Mouse (Mus musculus): Measurements from ENCODE around the gene Gpr146. TPM values are rescaled to one million over a fixed set of nuclear protein-coding genes. Genes with fewer than 3 reads are reported as not detected.
A peak's percentile ranks its signal among the peaks of the same experiment; 100 is the strongest.
"Not testable (repeated sequence)": the region's sequence is repeated elsewhere in the genome, so short reads cannot be mapped to it uniquely, and the experiment has no call there.

Gene Gpr146
- polyA plus RNA-seq (2012; ENCODE audit: insufficient read depth, insufficient read length, missing spikeins) = 18.1 and 19.7 TPM in 2 replicates

DNA sequence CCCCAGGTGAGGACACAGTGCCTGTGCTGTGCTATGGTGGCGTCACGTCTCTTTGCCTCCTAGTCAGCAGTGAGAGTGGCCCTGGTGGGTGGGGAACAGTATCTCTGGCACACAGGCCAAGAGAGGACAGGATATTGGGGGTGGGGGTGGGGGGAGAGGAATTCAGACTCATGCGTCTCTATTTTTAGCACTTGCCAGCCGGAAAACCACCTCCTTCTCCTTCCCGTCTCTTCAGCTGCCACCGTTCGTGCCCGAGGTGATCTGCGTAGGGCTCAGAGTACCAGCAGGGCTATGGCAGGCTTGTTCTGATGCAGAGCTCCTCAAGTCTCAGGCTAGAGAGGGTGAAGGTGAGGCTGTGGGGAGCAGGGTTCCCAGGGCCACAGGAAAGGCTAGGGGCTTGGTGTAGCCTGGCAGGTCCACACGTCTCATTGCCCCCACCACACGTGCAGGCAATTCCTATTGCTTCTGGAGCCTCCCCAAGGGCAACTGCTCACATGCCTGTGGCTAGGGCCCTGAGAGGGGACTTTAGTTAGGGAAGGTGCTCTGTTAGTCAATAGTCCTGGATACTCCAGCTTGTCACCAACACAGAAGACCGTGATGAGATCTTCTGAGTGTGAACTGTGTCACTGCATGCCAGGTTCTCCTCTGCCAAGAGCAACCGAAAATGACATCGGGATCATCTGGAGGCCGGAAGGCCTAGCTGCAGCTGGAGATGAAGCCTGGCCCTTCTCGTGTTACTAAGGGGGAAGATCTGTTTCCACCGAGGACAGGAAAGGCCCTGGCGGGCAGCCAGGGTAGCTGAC is at the start of gene Gpr146:
TSS of gene Gpr146 (plus strand) at position 230 of the 803 bp plus-strand sequence.
- peak within 1 kb of the TSS; percentile 95 for H3K27ac ChIP-seq (replicated peaks; ENCODE audit: low read depth, low read length)
- no peak within 1 kb of the TSS for H3K4me3 ChIP-seq (ENCODE audit: insufficient read depth, low read depth, low read length)
- peaks cover 50% of the 10 kb centered on the region for H3K4me1 ChIP-seq (ENCODE audit: control insufficient read depth, insufficient read depth, insufficient read length, low read length)

DNA sequence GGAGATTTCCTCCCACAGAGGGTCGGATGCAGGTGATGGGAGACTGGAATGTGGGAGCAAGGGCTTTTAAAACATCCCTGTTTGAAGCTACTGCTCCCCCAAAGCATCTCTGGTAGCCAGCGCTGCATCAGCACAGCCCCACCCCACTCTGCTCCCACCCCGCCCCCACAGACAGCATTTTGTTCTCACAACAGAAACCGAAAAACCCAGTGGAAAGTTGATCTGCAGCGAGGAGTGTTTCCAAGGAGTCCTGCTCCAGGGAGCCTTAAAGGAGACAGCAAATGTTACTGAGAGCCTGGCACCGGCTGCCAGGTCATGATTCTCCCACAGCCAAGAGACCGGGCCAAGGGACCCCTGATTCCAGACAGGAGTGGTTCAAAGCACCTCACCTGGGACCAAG is 46.7 kb upstream of the Gpr146 start:
- H3K4me1 ChIP-seq (ENCODE audit: control insufficient read depth, insufficient read depth, insufficient read length, low read length) = 0 out of 2 replicates have a peak, but pooled peaks cover 4% of the 10 kb centered on the region
- peak overlapping the region; percentile 38; the same call in 1 of the 2 replicates for H3K27ac ChIP-seq (replicated peaks; ENCODE audit: low read depth, low read length)
- no peak overlapping the region for H3K4me3 ChIP-seq (ENCODE audit: insufficient read depth, low read depth, low read length)

DNA sequence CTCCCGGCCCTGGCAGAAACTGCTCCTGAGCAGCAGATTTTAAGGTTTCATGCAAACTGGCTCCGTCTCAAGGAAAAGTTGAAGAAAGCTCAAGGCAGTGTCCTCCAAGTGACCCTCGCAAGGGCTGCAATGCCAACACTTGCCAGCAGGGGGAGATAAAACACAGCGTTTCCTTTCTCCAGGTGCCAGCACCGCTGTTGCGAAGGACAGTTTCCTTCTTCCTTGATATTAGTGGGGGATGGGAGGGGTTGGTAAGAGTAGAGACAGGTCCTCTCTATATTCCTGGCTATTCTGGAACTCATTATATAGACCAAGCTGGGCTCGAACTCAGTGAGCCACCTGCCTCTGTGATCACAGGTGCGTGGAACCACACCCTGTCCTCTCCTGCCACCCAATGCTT is 45.8 kb upstream of the Gpr146 start:
- peak overlapping the region; percentile 73; the same call in 1 of the 2 replicates for H3K27ac ChIP-seq (replicated peaks; ENCODE audit: low read depth, low read length)
- peaks cover 4% of the 10 kb centered on the region; the same call in 1 of the 2 replicates for H3K4me1 ChIP-seq (ENCODE audit: control insufficient read depth, insufficient read depth, insufficient read length, low read length)
- H3K4me3 ChIP-seq (ENCODE audit: insufficient read depth, low read depth, low read length) = no peak overlapping the region

DNA sequence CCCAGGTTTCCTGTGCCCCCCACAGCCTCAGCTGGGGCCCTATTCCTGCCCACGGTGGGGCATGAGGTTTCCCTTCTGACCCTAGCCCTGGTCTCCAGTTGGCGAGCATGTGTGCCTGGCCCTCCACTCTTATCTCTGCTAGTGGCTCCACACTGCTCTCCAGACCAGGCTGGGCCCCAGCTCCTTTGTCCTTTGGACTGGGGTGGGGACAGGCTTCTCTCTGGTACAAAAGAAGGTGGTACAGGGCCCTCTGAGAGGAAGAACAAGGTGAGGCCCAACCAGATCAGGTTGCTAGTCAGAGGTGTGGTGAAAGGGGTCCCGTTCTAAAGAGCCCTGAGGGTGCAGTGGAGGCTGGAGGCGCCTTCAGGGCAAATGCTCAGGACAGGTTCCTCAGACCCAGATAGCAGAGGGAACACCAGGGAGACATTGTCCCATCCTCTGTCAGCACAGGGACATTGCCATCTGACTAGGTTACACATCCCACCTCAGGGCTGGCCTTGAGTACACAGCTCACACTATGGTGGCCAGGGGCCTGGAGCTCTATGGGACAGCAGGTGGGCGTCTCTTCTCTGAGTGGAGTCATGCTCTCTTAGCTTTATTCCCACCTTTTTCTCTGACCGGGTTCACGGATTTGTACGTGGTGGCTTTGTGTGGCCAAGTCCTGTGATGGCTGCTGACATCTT is 44.8 kb upstream of the Gpr146 start:
- H3K4me1 ChIP-seq (ENCODE audit: control insufficient read depth, insufficient read depth, insufficient read length, low read length) = peaks cover 6% of the 10 kb centered on the region; the same call in 1 of the 2 replicates
- peak overlapping the region; percentile 73 for H3K27ac ChIP-seq (replicated peaks; ENCODE audit: low read depth, low read length)
- no peak overlapping the region for H3K4me3 ChIP-seq (ENCODE audit: insufficient read depth, low read depth, low read length)

DNA sequence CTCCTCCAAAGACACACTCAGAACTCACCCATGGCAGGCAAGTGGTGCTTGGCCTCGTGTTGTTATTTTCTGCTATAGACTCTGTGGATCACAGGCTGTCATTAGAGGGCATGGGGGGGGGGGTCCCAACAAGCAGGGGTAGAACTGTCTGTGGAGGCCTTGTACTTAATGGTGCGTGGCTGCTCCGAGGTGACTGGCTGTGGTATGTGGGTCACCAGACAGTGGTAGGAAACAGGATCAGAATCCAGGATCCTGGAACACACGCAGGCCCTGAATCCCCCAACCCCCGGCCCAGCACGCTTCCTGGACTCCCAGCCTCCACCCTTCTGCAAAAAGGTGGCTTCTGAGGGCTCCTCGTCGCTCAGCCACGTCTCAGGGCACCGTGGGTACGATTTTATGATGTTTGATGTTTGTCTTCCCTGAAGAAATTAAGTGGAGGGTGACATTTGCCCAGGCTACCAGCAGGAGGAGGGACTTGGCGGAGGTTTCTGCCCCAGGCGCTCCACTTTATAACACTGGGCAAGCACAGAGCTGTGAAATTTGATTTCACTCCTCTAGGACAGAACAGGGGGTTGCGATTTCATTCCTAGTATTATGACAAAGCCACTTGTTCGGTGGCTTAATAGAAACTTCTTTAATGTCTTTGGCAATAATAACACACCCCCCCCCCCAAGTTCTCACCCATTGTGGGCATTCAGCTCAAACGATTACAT is 44.0 kb upstream of the Gpr146 start:
- Histone ChIP-seq H3K4me1 (ENCODE audit: control insufficient read depth, insufficient read depth, insufficient read length, low read length) (peaks cover 8% of the 10 kb centered on the region; the same call in 1 of the 2 replicates), H3K27ac (replicated peaks; ENCODE audit: low read depth, low read length) (peak overlapping the region; percentile 73), H3K4me3 (ENCODE audit: insufficient read depth, low read depth, low read length) (no peak overlapping the region)

DNA sequence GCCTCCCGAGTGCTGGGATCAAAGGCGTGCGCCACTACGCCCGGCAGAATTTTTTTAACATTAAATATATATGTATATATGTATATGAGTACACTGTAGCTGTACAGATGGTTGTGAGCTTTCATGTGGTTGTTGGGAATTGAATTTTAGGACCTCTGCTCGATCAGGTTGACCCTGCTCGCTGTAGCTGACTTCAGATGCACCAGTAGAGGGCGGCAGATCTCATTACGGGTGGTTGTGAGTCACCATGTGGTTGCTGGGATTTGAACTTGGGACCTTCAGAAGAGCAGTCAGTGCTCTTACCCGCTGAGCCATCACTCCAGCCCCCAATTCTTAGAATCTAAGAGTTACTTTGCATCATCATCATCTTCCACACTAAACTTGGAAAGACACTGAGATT is 43.1 kb upstream of the Gpr146 start:
- H3K4me3 ChIP-seq (ENCODE audit: insufficient read depth, low read depth, low read length); H3K27ac ChIP-seq (replicated peaks; ENCODE audit: low read depth, low read length): not testable (repeated sequence)
- peaks cover 11% of the 10 kb centered on the region; the same call in 1 of the 2 replicates for H3K4me1 ChIP-seq (ENCODE audit: control insufficient read depth, insufficient read depth, insufficient read length, low read length)

DNA sequence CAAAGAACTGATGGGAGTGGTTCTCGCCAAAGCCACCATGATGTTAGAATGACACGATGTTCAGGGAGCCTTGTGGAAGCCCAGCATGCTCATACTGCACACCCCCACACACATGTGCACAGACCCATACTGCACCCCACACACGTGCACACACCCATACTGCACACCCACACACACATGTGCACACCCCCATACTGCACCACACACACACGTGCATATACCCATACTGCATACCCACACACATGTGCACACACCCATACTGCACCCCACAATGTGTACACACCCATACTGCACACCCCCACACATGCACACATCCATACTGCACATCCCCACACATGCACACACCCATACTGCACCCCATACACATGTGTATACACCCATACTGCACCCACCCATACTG is 41.9 kb upstream of the Gpr146 start:
- no peak overlapping the region for H3K4me3 ChIP-seq (ENCODE audit: insufficient read depth, low read depth, low read length)
- peaks cover 11% of the 10 kb centered on the region; the same call in 1 of the 2 replicates for H3K4me1 ChIP-seq (ENCODE audit: control insufficient read depth, insufficient read depth, insufficient read length, low read length)
- no peak overlapping the region for H3K27ac ChIP-seq (replicated peaks; ENCODE audit: low read depth, low read length)

DNA sequence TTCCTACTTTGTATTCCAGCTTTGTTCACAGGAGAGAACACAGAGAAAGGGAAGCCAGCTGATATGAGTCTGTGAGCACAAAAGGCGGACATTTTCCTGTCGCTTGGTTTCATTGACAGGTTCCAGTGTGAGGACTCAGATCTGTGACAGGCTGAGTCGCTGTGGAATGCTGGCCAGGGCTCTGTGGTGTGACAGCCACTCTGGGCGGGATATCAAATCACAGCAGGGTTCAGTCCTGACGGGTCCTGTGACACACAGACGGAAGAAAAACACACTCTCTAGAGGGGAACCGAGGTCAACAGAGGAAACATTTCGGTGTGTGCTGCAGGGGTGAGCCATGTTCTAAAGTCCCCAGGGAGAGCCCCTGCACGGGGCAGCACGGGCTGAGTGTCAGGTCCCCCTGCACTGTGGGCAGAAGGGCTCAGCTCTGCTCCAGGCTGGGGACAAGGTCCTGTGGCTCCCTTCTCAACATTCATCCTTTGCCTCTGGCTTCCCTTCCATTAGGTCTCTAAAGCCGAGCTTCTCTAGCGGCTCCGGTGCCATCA is 39.6 kb upstream of the Gpr146 start:
- no peak overlapping the region for H3K4me3 ChIP-seq (ENCODE audit: insufficient read depth, low read depth, low read length)
- peaks cover 11% of the 10 kb centered on the region; the same call in 1 of the 2 replicates for H3K4me1 ChIP-seq (ENCODE audit: control insufficient read depth, insufficient read depth, insufficient read length, low read length)
- H3K27ac ChIP-seq (replicated peaks; ENCODE audit: low read depth, low read length) = peak overlapping the region; percentile 53

GRCm38 (mm10) chr5:139338403-139338802 is 39.1 kb upstream of the Gpr146 start:
- 0 out of 2 replicates have a peak overlapping the region, but pooled peaks have one; percentile 53 for H3K27ac ChIP-seq (replicated peaks; ENCODE audit: low read depth, low read length)
- peaks cover 8% of the 10 kb centered on the region; the same call in 1 of the 2 replicates for H3K4me1 ChIP-seq (ENCODE audit: control insufficient read depth, insufficient read depth, insufficient read length, low read length)
- H3K4me3 ChIP-seq (ENCODE audit: insufficient read depth, low read depth, low read length) = no peak overlapping the region

DNA sequence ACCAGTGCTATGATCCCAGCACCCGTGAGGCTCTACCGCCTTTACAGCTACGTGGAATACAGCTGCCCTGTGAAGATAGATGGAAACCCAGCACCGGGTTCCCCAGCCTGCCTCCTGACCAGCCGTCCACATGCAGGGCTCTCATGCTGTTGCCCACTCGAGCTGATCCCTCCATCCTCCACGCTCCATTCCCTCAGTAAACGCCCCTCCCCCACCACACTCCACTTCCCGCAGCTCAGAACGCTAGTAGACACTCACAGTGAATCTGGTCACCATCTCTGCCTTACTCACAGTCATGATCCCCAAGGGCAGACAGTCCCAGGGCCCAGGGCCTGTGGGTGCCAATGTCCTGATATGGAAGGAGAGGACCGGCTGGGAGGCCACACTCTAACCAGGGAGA is 38.6 kb upstream of the Gpr146 start:
- Histone ChIP-seq H3K27ac (replicated peaks; ENCODE audit: low read depth, low read length) (0 out of 2 replicates have a peak overlapping the region, but pooled peaks have one; percentile 53), H3K4me3 (ENCODE audit: insufficient read depth, low read depth, low read length) (no peak overlapping the region), H3K4me1 (ENCODE audit: control insufficient read depth, insufficient read depth, insufficient read length, low read length) (peaks cover 7% of the 10 kb centered on the region; the same call in 1 of the 2 replicates)

DNA sequence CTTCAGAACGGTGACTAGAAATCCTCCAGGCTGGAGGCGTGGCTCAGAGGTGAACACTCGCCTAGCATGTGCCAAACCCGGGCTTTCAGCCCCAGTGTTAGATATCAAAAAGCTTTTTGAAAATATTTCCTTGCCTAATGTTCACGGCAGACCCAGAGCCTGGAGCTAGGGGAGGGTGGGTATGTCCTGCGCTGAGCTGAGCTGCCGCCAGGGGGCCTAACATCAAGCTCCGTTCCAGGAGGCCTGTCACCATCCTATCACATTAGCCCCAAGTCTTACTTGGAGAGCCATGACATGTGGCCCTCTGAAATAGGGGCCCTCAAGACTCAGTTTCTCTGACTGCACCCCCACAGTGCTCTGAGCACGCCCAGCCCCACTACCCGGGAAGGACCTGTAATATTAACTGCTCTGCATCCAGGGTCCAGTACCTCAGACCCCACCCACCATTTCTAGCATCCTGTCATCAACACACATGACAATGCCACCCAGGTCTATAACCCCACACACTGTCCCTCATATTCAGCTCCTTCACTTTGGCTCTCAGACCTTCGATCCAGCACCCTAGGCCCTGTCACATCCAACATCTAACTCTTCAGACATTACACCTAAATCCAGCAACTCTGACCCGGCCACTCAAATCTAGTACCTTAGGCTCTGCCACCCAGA is 33.3 kb upstream of the Gpr146 start:
- Histone ChIP-seq H3K4me1 (ENCODE audit: control insufficient read depth, insufficient read depth, insufficient read length, low read length) (peaks cover 4% of the 10 kb centered on the region; the same call in 1 of the 2 replicates), H3K27ac (replicated peaks; ENCODE audit: low read depth, low read length) (peak overlapping the region; percentile 94), H3K4me3 (ENCODE audit: insufficient read depth, low read depth, low read length) (peak overlapping the region; percentile 96)

DNA sequence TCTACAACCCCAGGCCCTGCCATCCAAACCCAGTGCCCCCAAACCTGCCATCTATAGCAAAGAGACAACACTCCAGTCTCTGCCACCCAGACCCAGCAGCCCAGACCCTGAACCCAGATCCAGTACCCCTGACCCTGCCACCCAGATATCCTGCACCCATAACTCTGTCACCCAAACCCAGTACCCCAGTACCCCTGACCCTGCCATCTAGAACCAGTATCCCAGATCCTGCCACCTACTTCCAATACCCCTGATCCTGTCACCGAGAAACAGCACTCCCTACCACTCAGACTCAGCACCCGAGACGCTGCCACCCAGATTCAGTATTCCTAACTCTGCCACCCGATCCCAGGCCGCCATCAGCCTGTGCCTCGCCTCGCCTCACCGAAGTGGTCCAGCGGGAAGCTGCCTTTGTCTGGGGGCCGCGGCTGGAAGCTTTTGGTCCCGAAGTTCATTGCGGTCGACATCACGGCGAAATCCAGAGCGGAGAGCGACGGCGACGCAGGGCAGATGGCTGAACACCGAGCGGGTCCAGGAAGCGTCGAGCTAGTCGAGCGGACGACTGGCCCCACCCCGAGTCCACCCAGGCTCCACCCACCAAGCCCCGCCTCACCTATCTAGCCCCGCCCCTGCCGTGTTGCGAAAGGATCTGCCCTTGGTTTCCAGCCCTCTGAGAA is 32.7 kb upstream of the Gpr146 start:
- H3K27ac ChIP-seq (replicated peaks; ENCODE audit: low read depth, low read length) = peak overlapping the region; percentile 94
- peak overlapping the region; percentile 96 for H3K4me3 ChIP-seq (ENCODE audit: insufficient read depth, low read depth, low read length)
- H3K4me1 ChIP-seq (ENCODE audit: control insufficient read depth, insufficient read depth, insufficient read length, low read length) = peaks cover 4% of the 10 kb centered on the region; the same call in 1 of the 2 replicates

GRCm38 (mm10) chr5:139345364-139345714 is 32.2 kb upstream of the Gpr146 start:
- Histone ChIP-seq H3K27ac (replicated peaks; ENCODE audit: low read depth, low read length) (peak overlapping the region; percentile 11; the same call in 1 of the 2 replicates), H3K4me3 (ENCODE audit: insufficient read depth, low read depth, low read length) (peak overlapping the region; percentile 19; the same call in 1 of the 2 replicates), H3K4me1 (ENCODE audit: control insufficient read depth, insufficient read depth, insufficient read length, low read length) (peaks cover 4% of the 10 kb centered on the region; the same call in 1 of the 2 replicates)

GRCm38 (mm10) chr5:139347225-139347624 is 30.3 kb upstream of the Gpr146 start:
- Histone ChIP-seq H3K4me3 (ENCODE audit: insufficient read depth, low read depth, low read length) (no peak overlapping the region), H3K27ac (replicated peaks; ENCODE audit: low read depth, low read length) (no peak overlapping the region)

More at GRCm38 (mm10) chr5:139347225-139347624, 30.3 kb upstream of the Gpr146 start:
- peaks cover 4% of the 10 kb centered on the region; the same call in 1 of the 2 replicates for H3K4me1 ChIP-seq (ENCODE audit: control insufficient read depth, insufficient read depth, insufficient read length, low read length)

Measured in brown adipose tissue, adult 24 weeks (tissue).